Mouse (Mus musculus) kidney, adult 18-20 months (tissue): ENCODE measurements around the gene Adgb.

Experiments used
- DNase-seq: peaks from one replicate; pipeline ENCODE4 v3.0.0; 2021

Gene Adgb

DNA sequence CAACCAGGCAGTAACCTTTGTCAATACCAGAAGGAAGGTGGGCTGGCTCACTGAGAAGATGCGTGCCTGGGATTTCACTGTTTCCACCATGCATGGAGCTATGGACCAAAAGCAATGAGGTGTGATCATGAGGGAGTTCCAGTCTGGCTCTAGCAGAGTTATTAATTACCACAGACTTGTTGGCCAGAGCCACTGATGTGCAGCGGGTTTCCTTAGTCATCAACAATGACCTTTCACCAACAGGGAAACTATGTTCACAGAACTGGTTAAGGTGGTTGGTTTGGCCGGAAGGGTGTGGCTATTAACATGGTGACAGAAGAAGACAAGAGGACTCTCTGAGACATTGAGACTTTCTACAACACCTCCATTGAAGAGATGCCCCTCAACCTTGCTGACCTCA lies 128.2 kb downstream of the Adgb start:
- no peak for DNase-seq

- DNase-seq = no peak
Measured at GRCm38 (mm10) chr10:10325560-10325959, 146.6 kb downstream of the Adgb start.

DNA sequence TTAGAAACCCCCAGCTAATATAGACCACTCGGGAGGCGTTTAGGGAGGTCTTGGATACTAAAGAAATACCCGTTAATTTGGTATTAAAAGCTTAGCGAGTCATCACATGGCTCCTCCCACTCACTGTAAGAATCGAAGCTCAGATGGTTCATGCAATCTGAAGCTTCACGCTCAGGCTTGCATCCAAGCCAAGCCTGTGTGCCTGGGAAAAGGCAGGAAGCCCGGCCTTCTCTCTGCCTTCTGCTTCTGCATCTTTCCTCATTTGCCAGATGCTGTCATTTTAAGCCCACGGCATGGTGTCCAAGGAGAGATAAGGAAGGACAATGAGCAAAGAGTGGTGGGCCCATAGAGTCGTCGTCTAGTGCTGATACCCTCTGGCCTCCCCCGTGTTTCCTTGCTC lies 149.2 kb downstream of the Adgb start:
- no peak for DNase-seq

- DNase-seq = peak; percentile 64
Measured at GRCm38 (mm10) chr10:10321119-10321781, 150.9 kb downstream of the Adgb start.

DNA sequence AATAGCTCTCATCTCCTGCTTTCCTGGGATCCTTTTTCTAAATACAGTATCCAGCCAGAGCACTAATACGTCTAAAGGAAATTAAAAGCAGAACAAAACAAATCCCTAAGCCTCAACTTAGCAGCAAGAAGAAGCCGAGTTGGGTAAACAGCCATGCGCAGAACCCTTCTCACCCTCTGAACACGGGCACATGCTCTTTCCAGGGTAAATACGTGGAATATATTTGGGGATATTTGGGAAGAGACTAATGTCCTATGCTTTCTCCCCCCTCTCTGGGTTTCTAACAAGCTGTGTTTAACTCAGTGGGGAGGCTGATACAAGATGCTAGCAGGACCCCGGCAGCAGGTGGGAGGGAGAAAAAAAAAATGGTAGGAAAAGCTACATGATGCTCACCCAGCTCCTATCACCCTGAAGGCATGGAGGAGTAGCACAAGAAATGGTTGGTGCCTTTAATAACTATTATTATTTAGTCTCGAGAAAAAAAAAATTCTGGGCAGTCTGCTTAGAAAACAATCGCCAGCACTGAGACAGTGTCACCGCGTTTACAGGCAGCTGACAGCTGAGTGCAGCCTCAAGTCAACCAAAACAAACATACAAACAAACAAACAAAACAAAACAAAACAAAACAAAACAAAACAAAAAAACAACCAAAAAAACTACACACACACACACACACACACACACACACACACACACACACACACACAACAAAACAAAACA lies 151.6 kb downstream of the Adgb start:
- no peak for DNase-seq

DNA sequence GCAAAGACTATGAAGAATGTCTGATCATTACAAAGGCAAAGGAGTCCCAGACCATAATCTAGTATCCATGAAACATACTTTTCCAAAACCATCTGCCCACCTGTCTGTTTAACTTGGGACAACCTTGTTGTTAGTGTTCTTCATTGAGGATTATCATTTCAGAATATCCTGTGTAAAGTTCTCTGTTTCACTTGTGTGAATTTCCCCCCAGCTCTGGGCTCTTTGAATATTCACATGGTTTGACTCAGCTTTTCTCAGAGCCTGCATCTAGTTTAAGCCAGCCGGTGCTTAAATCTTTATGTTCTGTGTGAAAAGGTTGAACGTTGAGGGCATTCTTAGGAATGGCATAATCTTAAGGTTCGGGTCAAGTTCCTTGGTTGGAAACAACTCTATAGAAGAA lies 154.0 kb downstream of the Adgb start:
- DNase-seq = no peak

DNA sequence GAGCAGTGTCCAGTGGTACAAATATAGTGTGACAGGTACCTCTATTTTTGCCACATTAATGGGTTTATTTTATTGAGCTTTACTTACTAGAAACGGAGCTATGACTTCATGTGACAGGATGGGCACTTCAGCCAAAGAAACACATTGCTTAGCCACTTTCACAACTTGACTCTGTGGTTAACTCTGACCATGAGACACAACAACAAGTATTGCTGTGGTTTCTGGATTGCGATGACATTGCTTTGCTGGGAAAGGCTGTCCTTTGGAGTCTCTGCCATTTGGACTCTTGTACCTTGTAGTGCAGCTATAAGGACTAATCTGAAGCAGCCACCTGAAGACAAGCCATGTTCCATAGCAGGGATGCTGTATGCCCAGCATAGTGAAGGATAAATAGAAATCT lies 156.5 kb downstream of the Adgb start:
- DNase-seq = no peak

GRCm38 (mm10) chr10:10314521-10314920 lies 157.6 kb downstream of the Adgb start:
- no peak for DNase-seq

DNA sequence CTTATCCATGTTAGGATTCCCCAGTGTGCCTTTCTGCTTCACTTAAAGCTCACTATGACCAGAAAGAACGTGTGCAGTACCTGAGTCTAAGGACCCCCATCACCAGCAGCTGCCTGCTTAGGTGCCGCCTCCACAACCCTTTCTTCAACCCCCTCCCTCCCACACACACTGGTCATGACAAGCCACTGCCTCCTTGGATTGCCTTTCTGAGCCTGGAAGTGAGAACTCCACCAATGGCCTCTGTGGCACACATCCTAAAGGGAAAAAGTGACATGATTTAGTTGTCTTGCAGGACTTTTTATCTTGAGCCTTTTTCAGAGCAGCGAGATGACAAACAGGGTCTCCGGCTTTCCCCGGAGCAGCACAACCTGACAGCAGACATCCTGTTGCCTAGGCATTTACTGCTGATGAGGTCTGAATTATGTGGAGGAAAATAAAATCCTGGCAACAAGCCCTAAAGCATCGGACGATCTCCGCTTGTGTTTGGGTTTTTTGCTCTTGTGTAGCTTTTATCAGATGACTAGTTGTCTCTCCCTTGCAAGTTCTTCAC lies 162.2 kb downstream of the Adgb start:
- DNase-seq = no peak

DNA sequence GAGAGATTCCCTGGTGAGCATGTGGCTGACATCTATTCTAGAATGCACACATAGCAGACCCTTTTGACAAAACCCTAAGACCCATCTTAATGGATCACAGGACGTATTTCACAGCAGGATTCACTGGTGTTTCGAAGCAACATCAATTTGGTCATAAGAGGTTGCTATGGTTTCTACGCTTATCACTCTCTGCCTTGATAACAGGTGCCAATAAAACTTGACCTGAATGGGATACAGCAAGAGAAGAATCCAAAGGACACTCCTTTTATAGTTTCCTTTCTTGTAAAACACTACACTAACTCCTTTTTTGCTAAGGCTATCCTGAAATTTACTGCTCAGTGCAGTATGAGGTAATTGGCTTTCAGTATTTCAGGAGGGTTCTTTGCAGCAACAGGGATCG lies 163.1 kb downstream of the Adgb start:
- DNase-seq = no peak

DNA sequence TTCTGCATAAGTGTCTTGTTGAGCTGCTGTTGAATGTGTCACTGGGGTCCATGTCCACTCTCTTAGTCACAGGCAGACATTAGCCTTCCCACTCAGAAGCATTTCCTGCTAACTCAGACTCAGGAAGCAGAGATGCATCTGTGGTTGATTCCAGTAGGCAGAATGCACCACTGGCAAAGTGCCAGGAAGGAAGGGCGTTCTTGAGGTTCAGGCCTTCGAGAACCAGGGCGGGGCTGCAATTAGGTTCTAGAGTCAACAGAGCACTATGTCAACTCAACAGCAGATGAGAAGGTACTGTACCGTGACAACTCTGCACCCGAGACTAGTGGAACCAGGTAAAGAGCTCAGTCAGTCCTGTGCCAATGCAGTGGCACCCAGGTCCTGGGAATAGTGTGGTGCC lies 164.7 kb downstream of the Adgb start:
- DNase-seq = no peak

- DNase-seq = no peak
Measured at GRCm38 (mm10) chr10:10304370-10304769, 167.8 kb downstream of the Adgb start.

DNA sequence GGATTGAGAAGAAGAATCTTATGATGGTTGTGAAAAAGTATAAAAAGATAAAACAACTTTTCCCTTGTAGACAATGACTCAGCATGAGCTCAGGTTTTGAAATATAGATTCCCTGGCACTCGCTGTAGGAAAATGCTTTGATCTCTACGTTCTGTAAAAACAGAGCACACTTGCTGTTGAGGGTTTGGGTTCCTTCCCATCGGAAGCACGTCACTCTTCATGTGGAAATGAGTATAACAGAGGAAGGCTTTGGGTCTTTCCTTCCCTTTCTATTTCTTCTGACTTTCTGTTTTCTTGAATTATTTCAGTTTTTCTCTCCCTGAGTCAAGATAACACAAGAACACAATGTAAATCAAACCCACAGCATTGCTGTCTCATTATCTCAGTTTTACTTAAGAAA lies 170.4 kb downstream of the Adgb start:
- no peak for DNase-seq

DNA sequence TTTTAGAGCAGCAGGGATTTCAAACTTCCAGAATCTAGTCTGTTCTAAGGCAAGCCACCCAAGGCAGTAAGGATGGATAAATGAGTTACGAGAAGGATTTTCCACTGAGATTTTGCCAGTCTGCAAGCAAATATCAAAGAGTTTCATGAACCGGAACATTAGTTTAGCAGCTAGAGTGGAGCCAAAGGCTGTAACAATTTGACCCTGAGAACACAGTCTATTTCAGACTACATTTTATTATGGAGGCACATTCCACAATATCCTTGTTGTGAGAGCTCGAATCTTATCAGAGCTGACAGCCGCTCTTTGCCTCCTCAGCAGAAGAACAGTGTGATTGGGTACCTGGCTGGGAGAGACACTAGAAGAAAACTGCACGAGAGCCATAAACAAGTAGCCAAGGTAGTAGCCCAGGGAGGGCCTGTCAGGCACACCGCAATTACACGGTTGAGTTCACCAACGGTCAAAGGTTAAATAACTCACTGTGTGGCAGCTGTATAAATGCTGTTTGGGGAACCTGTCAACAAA lies 171.1 kb downstream of the Adgb start:
- peak; percentile 64 for DNase-seq

DNA sequence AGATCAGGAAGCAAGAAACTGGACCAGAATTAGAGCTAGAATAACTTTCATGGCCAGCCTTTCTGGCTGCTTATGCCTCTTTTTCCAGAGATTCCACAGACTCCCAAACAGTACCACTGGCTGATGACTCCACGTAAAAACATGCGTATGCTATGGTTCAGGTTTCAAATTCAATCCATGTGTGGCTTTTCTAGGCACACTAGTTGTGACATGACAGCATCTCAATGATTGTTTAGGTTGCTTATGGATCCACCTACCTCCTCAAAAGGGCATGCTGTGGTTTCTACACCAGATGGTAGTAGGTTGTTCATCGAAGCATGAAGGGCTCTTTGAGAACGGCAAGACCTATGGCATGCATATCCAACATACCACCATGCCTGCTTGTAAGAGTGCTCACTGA lies 172.1 kb downstream of the Adgb start:
- no peak for DNase-seq

DNA sequence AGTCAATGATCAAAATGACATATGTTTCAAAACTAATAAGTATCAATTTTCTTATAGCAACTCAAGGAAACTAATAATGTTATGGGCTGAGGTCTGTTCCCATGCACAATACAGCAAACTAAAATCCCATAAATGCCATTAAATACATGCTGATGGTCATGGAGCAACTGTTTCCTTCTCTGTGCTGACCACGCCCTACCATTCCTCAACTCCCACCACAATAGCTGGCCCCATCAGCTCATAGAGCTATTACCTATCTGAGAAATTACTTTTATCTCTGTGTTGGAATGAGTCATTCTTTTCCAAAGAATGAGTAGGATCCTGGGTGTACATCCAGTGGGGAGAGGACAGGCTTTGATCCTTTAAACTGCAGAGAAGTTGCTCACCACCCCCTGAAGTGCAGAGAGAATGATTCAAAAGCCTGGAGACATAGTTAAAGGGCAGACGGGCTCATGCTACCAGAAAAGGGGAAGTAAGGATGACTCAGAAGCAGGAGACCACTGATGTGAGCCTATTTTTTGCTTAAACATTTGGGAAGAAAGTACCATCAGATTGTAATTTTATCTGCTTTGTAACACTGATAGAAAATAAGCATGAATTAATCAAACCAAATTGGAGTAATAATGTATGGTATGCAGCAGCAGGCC lies 184.8 kb downstream of the Adgb start:
- no peak for DNase-seq
